ENCODE assay signal across 19 mouse cellular contexts in the genomic region with DNA sequence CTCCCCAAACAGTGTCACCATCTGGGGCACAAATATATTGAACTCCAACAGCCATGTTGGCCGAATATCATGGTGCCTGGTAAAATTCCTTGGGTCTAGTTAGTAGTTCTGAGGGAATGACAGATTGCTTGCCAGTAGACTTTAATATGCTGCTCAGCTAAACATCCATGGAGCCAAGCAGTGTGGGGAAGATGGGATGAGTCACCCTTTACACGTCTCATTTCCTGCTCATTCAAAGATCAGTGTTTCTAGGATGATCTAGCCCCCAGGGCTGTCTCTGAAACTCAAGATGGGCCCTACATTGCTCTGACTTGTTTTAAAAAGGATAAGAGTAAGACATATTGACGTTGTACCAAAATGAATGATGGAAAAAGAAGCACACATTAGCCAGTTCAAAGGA. TPM values are rescaled to one million over a fixed set of nuclear protein-coding genes. Genes with fewer than 3 reads are reported as not detected.
A peak's percentile ranks its signal among the peaks of the same experiment; 100 is the strongest.
DNase-seq lines count a peak whose midpoint lies in the region; ATAC-seq and TF ChIP-seq lines count a peak whose summit lies in the region.
"Had no signal": no experiment of that assay in that cellular context is flagged by ENCODE, and none has a peak within 500 bp of the region (broad histone marks: within the 10 kb centered on the region; RNA-seq: fewer than 3 reads in every experiment).

No protein-coding gene starts in this region.

- no peak for TF ChIP-seq CTCF in forebrain, postnatal 0 days (IDR thresholded peaks at IDR 0.05; ENCODE audit: low read depth)
- no peak for TF ChIP-seq CTCF in Patski (IDR thresholded peaks at IDR 0.05)

- no peaks in the 10 kb centered on the region for H3K36me3 ChIP-seq in forebrain, postnatal 0 days (ENCODE audit: insufficient read depth)
- no peaks in the 10 kb centered on the region for H3K36me3 ChIP-seq in forebrain, embryonic 11.5 days (ENCODE audit: control insufficient read depth, insufficient read depth, low read length)
- no peaks in the 10 kb centered on the region for H3K36me3 ChIP-seq in macrophage (ENCODE audit: inconsistent target)
- H3K36me3 ChIP-seq: heart, embryonic 13.5 days; limb, embryonic 15.5 days had no signal

- no peak overlapping the region for H3K4me2 ChIP-seq in forebrain, postnatal 0 days (ENCODE audit: low read depth)
- no peak overlapping the region for H3K4me2 ChIP-seq in forebrain, embryonic 11.5 days (ENCODE audit: low read depth, low read length, severe bottlenecking)
- H3K4me2 ChIP-seq: heart, embryonic 13.5 days; limb, embryonic 15.5 days had no signal

- in situ Hi-C loops in Patski (cut with MboI; ENCODE audit: low pct_unique_long_range_greater_than_20kb): loop anchor here (5.0 kb wide), 1 partner anchor 62 kb away; no protein-coding TSS in a partner anchor

- CTCF ChIA-PET in Patski (lab: Charles Lee): no interaction called here

- H3K79me2 ChIP-seq in macrophage (ENCODE audit: inconsistent target): no peaks in the 10 kb centered on the region

- peak; percentile 62 for ATAC-seq in forebrain, postnatal 0 days
- ATAC-seq in forebrain, embryonic 11.5 days (replicated peaks; ENCODE audit: low FRiP score): no peak
- ATAC-seq in Patski: peak; percentile 31
- ATAC-seq: activated CD4-positive, CD25-positive, alpha-beta regulatory T cell, adult 4 months; forebrain, embryonic 16.5 days; hindbrain, embryonic 16.5 days; midbrain, embryonic 16.5 days had no signal

- H3K4me3 ChIP-seq in forebrain, postnatal 0 days (ENCODE audit: low read depth, low read length): no peak overlapping the region
- no peak overlapping the region for H3K4me3 ChIP-seq in forebrain, embryonic 11.5 days (ENCODE audit: low read depth, low read length)
- H3K4me3 ChIP-seq in macrophage (ENCODE audit: inconsistent target): no peak overlapping the region
- H3K4me3 ChIP-seq: heart, embryonic 13.5 days; limb, embryonic 15.5 days had no signal

- H3K9me3 ChIP-seq in forebrain, postnatal 0 days (ENCODE audit: low read length): no peaks in the 10 kb centered on the region
- no peaks in the 10 kb centered on the region for H3K9me3 ChIP-seq in forebrain, embryonic 11.5 days (ENCODE audit: control insufficient read depth, low read length)
- H3K9me3 ChIP-seq: heart, embryonic 13.5 days; limb, embryonic 15.5 days had no signal

- POLR2A ChIA-PET in Patski (lab: Charles Lee): no interaction called here

- H3K27ac ChIP-seq in forebrain, postnatal 0 days (ENCODE audit: low read depth, low read length): no peak overlapping the region
- no peak overlapping the region for H3K27ac ChIP-seq in forebrain, embryonic 11.5 days (ENCODE audit: low read depth, low read length)
- H3K27ac ChIP-seq in macrophage: peak overlapping the region; percentile 91
- H3K27ac ChIP-seq: heart, embryonic 13.5 days; limb, embryonic 15.5 days had no signal

- no peak overlapping the region for H3K9ac ChIP-seq in forebrain, postnatal 0 days
- no peak overlapping the region for H3K9ac ChIP-seq in forebrain, embryonic 11.5 days (ENCODE audit: low read length)
- H3K9ac ChIP-seq: heart, embryonic 13.5 days; limb, embryonic 15.5 days had no signal

- no peaks in the 10 kb centered on the region for H3K27me3 ChIP-seq in forebrain, postnatal 0 days (ENCODE audit: insufficient read depth, low read length)
- no peaks in the 10 kb centered on the region for H3K27me3 ChIP-seq in forebrain, embryonic 11.5 days (ENCODE audit: control insufficient read depth, insufficient read depth, low read length)
- H3K27me3 ChIP-seq in Patski: no peaks in the 10 kb centered on the region
- H3K27me3 ChIP-seq: heart, embryonic 13.5 days; limb, embryonic 15.5 days had no signal

- no peak for DNase-seq in forebrain, postnatal 0 days
- no peak for DNase-seq in forebrain, embryonic 11.5 days (ENCODE audit: low spot score)
- peak; percentile 16 for DNase-seq in retina, postnatal 1 day
- no peak for DNase-seq in retina, embryonic 14.5 days (ENCODE audit: low spot score)
- no peak for DNase-seq in Patski (ENCODE audit: low read depth, low spot score)
- DNase-seq in thymus, postnatal 36 days: no peak
- DNase-seq in gastrocnemius, adult 18-20 months (ENCODE audit: low spot score): no peak
- DNase-seq: adrenal gland, postnatal 10 days; B cell, adult 2 months; cerebellum, adult 18-20 months; kidney, adult 11 months; layer of hippocampus, postnatal 36 days had no signal

- 76% methylated on average over 3 of the region's 3 CpGs for WGBS in forebrain, postnatal 0 days
- WGBS in forebrain, embryonic 11.5 days: 80% methylated on average over 3 of the region's 3 CpGs
- 70% methylated on average over 3 of the region's 3 CpGs for whole genome bisulfite sequencing in macrophage (ENCODE audit: missing documents)

- H3K4me1 ChIP-seq in forebrain, postnatal 0 days (ENCODE audit: insufficient read depth): no peaks in the 10 kb centered on the region
- H3K4me1 ChIP-seq in forebrain, embryonic 11.5 days (replicated peaks; ENCODE audit: control insufficient read depth, insufficient read depth, low read length): no peaks in the 10 kb centered on the region
- H3K4me1 ChIP-seq: limb, embryonic 15.5 days had no signal

RNA-seq across cellular contexts. Expression of a gene that starts 15.6 kb away (rescaled TPM):
- 7.9 and 8.7 TPM in 2 replicates for total RNA-seq in forebrain, postnatal 0 days (2014; rRNA removed)
- polyA plus RNA-seq in forebrain, postnatal 0 days (2015; fragmentation: Nextera tagmentation; extraction: Ambion mirVana): 1.2 and 1.6 TPM in 2 replicates
- polyA plus RNA-seq in forebrain, embryonic 11.5 days (2014; fragmentation: Nextera tagmentation; extraction: Ambion mirVana): 0.92 and 1.3 TPM in 2 replicates
- polyA plus RNA-seq in Patski (2021) (2.1 TPM), macrophage (2018) (10.8 to 18.9 TPM (median 18.4 TPM) in 3 replicates)
- 10 to 100 TPM; 15.2 to 52.3 (median 33.6) TPM for total RNA-seq in macrophage (2018; cell fraction: chromatin; rRNA removed)
- total RNA-seq in macrophage (2018; cell fraction: cytosol; rRNA removed): 10 to 100 TPM; 11.5 to 16.3 (median 13.2) TPM
- total RNA-seq in macrophage (2018; cell fraction: nucleus; rRNA removed): 10 to 100 TPM; 20.6 to 50.5 (median 30.7) TPM
- total RNA-seq in gastrocnemius, adult 18-20 months (2021): under 1 TPM; 0.45 to 0.50 TPM
